Mouse (Mus musculus) lung, postnatal 0 days (tissue): ENCODE data around the gene Taco1.

Experiments
- CTCF ChIP-seq: IDR thresholded peaks from 2 replicates; pipeline ENCODE4 v1.5.1; 2016; ENCODE audit warnings: antibody characterized with exemption, mild to moderate bottlenecking
- EP300 ChIP-seq: IDR thresholded peaks from 2 replicates; pipeline ENCODE4 v1.6.1; 2016; ENCODE audit warnings: antibody characterized with exemption, mild to moderate bottlenecking, control low read depth

DNA sequence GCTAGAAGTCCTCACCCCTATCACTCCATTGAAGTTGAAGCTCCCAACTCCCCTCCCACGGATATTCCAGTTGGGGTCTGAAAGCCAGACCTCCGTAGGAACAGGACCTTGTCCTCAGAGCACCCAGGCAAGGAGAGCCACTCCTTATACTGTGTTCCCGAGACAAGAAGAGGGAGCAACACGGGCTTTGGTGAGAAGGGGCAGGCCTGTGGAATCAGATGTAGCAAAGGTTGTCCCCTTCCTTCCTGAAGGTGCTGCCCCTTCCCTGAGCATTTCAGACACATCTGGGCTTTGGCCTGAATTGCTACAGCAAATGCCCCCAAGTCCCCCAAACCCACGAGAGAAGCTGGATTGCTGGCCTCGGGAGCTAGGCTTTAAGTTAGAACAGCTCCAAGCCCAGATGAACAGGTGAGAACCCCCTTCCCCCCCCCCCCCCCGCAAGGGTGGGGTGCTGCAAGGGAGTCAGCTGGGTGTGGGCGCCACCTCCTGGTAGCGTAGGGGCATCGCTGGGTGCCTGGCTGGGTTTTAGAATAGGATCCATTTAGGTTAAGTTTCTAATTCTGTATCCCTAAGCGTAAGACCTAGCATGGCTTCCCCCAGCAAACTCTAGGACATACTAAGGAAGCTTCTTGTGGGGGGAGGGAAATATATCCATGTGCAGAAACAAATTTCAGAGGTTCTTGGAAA, 39.3 kb upstream of the Taco1 start:
- TF ChIP-seq EP300, result no peak
- peak; percentile 83 for TF ChIP-seq CTCF
